Mouse (Mus musculus): ENCODE measurements around the gene Prrc2a. TPM values are rescaled to one million over a fixed set of nuclear protein-coding genes. Genes with fewer than 3 reads are reported as not detected.
A peak's percentile ranks its signal among the peaks of the same experiment; 100 is the strongest.

The Prrc2a gene
- polyA plus RNA-seq, 2 experiments = 192 to 404 TPM

DNA sequence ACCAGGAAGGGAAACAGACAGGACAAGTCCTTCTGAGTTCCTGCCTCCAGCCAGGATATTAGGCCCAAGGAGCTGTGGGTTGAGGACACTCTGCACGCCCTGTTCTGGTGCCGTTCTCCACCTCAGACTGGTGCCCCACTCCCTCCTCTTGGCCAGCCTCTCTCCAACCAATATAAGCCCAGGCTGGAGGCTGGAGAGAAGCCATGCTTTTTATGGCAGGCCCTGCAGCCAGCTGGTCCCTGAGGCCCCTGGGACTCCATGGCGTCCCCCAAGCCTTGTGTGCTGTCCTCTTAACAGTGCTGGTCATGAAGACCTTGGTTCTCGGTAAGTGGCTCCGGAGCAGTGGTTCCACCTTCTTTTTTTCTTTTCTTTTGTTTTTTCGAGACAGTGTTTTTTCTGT is 56.6 kb downstream of the Prrc2a start, which contains the start of gene Ly6g5c:
TSS of gene Ly6g5c (plus strand) at position 183 of the 400 bp plus-strand sequence.
- no peaks in the 10 kb centered on the region for H3K9me3 ChIP-seq (ENCODE audit: control insufficient read depth, low read length)
- H3K4me1 ChIP-seq (ENCODE audit: control insufficient read depth, insufficient read depth, low read length) = 0 out of 2 replicates have a peak, but pooled peaks cover 2% of the 10 kb centered on the region
- 91% methylated on average over 6 of the region's 6 CpGs for WGBS
- ATAC-seq (ENCODE audit: low FRiP score, low read depth) (no peak), DNase-seq (ENCODE audit: low spot score) (no peak)
- H3K27ac ChIP-seq (replicated peaks; ENCODE audit: low read depth, low read length) = no peak within 1 kb of the TSS
- peaks cover 10% of the 10 kb centered on the region for H3K36me3 ChIP-seq (ENCODE audit: control insufficient read depth, insufficient read depth, low read length)
- H3K27me3 ChIP-seq (ENCODE audit: control insufficient read depth, insufficient read depth, low read length) = no peaks in the 10 kb centered on the region
- H3K9ac ChIP-seq (ENCODE audit: low read depth, low read length, severe bottlenecking) = no peak within 1 kb of the TSS
- TF ChIP-seq POLR2A (IDR thresholded peaks at IDR 0.05; ENCODE audit: borderline replicate concordance, extremely low read depth, insufficient read depth, insufficient read length) = no peak
- no peak within 1 kb of the TSS for H3K4me3 ChIP-seq (replicated peaks; ENCODE audit: low read length)
- H3K4me2 ChIP-seq (replicated peaks; ENCODE audit: low read depth, low read length, severe bottlenecking) = no peak within 1 kb of the TSS

DNA sequence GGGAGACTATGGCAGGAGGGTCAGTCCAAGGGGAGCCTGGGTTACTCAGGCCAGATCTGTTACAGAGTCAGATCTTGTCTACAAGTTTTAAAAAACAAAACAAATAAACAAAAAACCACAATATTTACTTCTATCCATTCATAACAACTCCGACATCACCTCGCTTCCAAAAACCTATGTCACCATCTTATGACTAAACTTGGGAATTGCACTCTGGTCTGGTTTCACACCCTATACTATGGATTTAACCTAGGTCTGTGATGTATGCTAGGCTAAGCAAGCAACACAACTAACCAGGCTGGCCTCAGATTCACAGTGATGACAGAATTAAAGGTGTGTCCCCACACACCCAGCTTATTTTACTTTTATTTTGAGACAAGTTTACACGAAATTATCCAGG is 58.2 kb downstream of the Prrc2a start:
- ATAC-seq (ENCODE audit: low FRiP score, low read depth) = no peak
- no peak for DNase-seq (ENCODE audit: low spot score)
- 70% methylated on average over 3 of the region's 3 CpGs for WGBS
- peak overlapping the region; percentile 25; the same call in 1 of the 2 replicates for H3K9ac ChIP-seq (ENCODE audit: low read depth, low read length, severe bottlenecking)
- H3K27me3 ChIP-seq (ENCODE audit: control insufficient read depth, insufficient read depth, low read length) = no peaks in the 10 kb centered on the region
- H3K4me3 ChIP-seq (replicated peaks; ENCODE audit: low read length) = no peak overlapping the region
- no peak for TF ChIP-seq POLR2A (IDR thresholded peaks at IDR 0.05; ENCODE audit: borderline replicate concordance, extremely low read depth, insufficient read depth, insufficient read length)
- H3K36me3 ChIP-seq (ENCODE audit: control insufficient read depth, insufficient read depth, low read length) = peaks cover 25% of the 10 kb centered on the region
- H3K4me1 ChIP-seq (ENCODE audit: control insufficient read depth, insufficient read depth, low read length) = 0 out of 2 replicates have a peak, but pooled peaks cover 2% of the 10 kb centered on the region
- no peak overlapping the region for H3K27ac ChIP-seq (replicated peaks; ENCODE audit: low read depth, low read length)
- H3K4me2 ChIP-seq (replicated peaks; ENCODE audit: low read depth, low read length, severe bottlenecking) = no peak overlapping the region
- H3K9me3 ChIP-seq (ENCODE audit: control insufficient read depth, low read length) = no peaks in the 10 kb centered on the region

DNA sequence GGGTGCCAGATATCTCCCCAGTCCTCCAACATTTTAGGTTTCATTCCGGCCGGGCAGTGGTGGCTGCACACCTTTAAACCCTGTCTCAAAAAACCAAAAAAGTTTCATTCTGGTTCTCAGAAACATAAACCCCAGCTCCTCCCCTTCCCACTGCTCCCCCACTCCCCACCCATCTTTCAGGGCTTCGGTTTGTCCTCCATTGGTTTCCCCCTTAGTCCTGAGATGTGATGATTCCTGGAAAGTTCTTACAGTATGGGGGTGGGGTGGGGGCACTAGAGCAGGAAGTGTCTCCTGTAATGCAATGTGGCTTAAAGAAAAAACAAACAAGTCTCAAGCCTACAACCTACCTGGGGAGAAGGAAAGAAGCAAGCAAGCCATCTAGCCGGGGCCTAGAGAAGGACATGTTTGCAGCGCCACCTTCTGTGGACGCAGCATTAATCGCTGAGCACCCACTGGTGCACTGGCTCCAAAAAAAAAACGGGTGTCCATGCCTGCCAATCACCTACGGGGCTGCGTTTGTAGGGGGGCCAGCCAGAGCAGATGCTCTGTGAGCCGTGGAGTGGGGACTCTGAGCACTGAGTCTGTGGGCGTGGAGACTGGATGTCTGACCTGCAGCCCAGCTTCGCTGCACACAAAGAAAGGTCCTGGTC is 58.8 kb downstream of the Prrc2a start:
- Histone ChIP-seq H3K27ac (replicated peaks; ENCODE audit: low read depth, low read length) (no peak overlapping the region), H3K9me3 (ENCODE audit: control insufficient read depth, low read length) (no peaks in the 10 kb centered on the region), H3K4me2 (replicated peaks; ENCODE audit: low read depth, low read length, severe bottlenecking) (no peak overlapping the region), H3K4me1 (ENCODE audit: control insufficient read depth, insufficient read depth, low read length) (0 out of 2 replicates have a peak, but pooled peaks cover 2% of the 10 kb centered on the region), H3K36me3 (ENCODE audit: control insufficient read depth, insufficient read depth, low read length) (peaks cover 32% of the 10 kb centered on the region), H3K9ac (ENCODE audit: low read depth, low read length, severe bottlenecking) (peak overlapping the region; percentile 25; the same call in 1 of the 2 replicates), H3K27me3 (ENCODE audit: control insufficient read depth, insufficient read depth, low read length) (no peaks in the 10 kb centered on the region), H3K4me3 (replicated peaks; ENCODE audit: low read length) (no peak overlapping the region)
- WGBS = 31% methylated on average over 13 of the region's 13 CpGs
- peak; percentile 33 for DNase-seq (ENCODE audit: low spot score)
- no peak for TF ChIP-seq POLR2A (IDR thresholded peaks at IDR 0.05; ENCODE audit: borderline replicate concordance, extremely low read depth, insufficient read depth, insufficient read length)
- ATAC-seq (ENCODE audit: low FRiP score, low read depth) = peak; percentile 28; the same call in 1 of the 2 replicates

- Histone ChIP-seq H3K4me1 (ENCODE audit: control insufficient read depth, insufficient read depth, low read length) (0 out of 2 replicates have a peak, but pooled peaks cover 2% of the 10 kb centered on the region), H3K9me3 (ENCODE audit: control insufficient read depth, low read length) (no peaks in the 10 kb centered on the region), H3K27ac (replicated peaks; ENCODE audit: low read depth, low read length) (no peak overlapping the region), H3K4me2 (replicated peaks; ENCODE audit: low read depth, low read length, severe bottlenecking) (no peak overlapping the region), H3K9ac (ENCODE audit: low read depth, low read length, severe bottlenecking) (no peak overlapping the region), H3K4me3 (replicated peaks; ENCODE audit: low read length) (no peak overlapping the region), H3K27me3 (ENCODE audit: control insufficient read depth, insufficient read depth, low read length) (no peaks in the 10 kb centered on the region), H3K36me3 (ENCODE audit: control insufficient read depth, insufficient read depth, low read length) (peaks cover 43% of the 10 kb centered on the region)
- ATAC-seq (ENCODE audit: low FRiP score, low read depth) = no peak
- no peak for TF ChIP-seq POLR2A (IDR thresholded peaks at IDR 0.05; ENCODE audit: borderline replicate concordance, extremely low read depth, insufficient read depth, insufficient read length)
- DNase-seq (ENCODE audit: low spot score) = no peak
- whole genome bisulfite sequencing = 85% methylated on average over 6 of the region's 6 CpGs
Observed at GRCm38 (mm10) chr17:35104754-35105153, 59.9 kb downstream of the Prrc2a start.

- DNase-seq (ENCODE audit: low spot score) (no peak), ATAC-seq (ENCODE audit: low FRiP score, low read depth) (no peak)
- Histone ChIP-seq H3K27ac (replicated peaks; ENCODE audit: low read depth, low read length) (no peak overlapping the region), H3K9me3 (ENCODE audit: control insufficient read depth, low read length) (no peaks in the 10 kb centered on the region), H3K36me3 (ENCODE audit: control insufficient read depth, insufficient read depth, low read length) (peaks cover 49% of the 10 kb centered on the region), H3K4me3 (replicated peaks; ENCODE audit: low read length) (no peak overlapping the region), H3K9ac (ENCODE audit: low read depth, low read length, severe bottlenecking) (no peak overlapping the region), H3K4me2 (replicated peaks; ENCODE audit: low read depth, low read length, severe bottlenecking) (no peak overlapping the region), H3K27me3 (ENCODE audit: control insufficient read depth, insufficient read depth, low read length) (no peaks in the 10 kb centered on the region), H3K4me1 (ENCODE audit: control insufficient read depth, insufficient read depth, low read length) (0 out of 2 replicates have a peak, but pooled peaks cover 2% of the 10 kb centered on the region)
- 90% methylated on average over 7 of the region's 7 CpGs for WGBS
- no peak for TF ChIP-seq POLR2A (IDR thresholded peaks at IDR 0.05; ENCODE audit: borderline replicate concordance, extremely low read depth, insufficient read depth, insufficient read length)
Observed at GRCm38 (mm10) chr17:35104079-35104478, 60.6 kb downstream of the Prrc2a start.
